Mouse (Mus musculus) kidney, embryonic 16.5 days (tissue): ENCODE results near the gene Ppt1. TPM values are rescaled to one million over a fixed set of nuclear protein-coding genes. Genes with fewer than 3 reads are reported as not detected.

ENCODE experiments used
- ATAC-seq: fragments of 200-750 bp; cut with Nextera tagmentation; 2 replicates; pipeline ENCODE4 v1.8.0; 2017; ENCODE audit warnings: moderate TSS enrichment; ENCODE audit not compliant: low FRiP score, low TSS enrichment
- H3K27ac ChIP-seq: fragments of 300-500 bp; sonication (generic); 2 replicates; pipeline ENCODE4 v1.5.1; 2014; ENCODE audit warnings: low read length
- H3K27me3 ChIP-seq: fragments of 300-500 bp; sonication (generic); 2 replicates; pipeline ENCODE4 v1.6.1; 2014; ENCODE audit warnings: low read length, control low read depth, mixed read lengths; ENCODE audit not compliant: insufficient read depth
- H3K36me3 ChIP-seq: fragments of 300-500 bp; sonication (generic); 2 replicates; pipeline ENCODE4 v1.6.1; 2014; ENCODE audit warnings: low read length, control low read depth, mixed read lengths; ENCODE audit not compliant: insufficient read depth
- H3K4me1 ChIP-seq: fragments of 300-500 bp; sonication (generic); 2 replicates; pipeline ENCODE4 v1.6.1; 2014; ENCODE audit warnings: low read length, control low read depth, mixed read lengths; ENCODE audit not compliant: insufficient read depth
- H3K4me2 ChIP-seq: fragments of 300-500 bp; sonication (generic); replicated peaks from 2 replicates; pipeline ENCODE4 v1.6.1; 2014; ENCODE audit warnings: low read depth, low read length
- H3K4me3 ChIP-seq: fragments of 300-500 bp; sonication (generic); 2 replicates; pipeline ENCODE4 v1.5.1; 2014; ENCODE audit warnings: mild to moderate bottlenecking, low read length
- H3K9ac ChIP-seq: fragments of 300-500 bp; sonication (generic); replicated peaks from 2 replicates; pipeline ENCODE4 v1.6.1; 2014; ENCODE audit warnings: low read length
- H3K9me3 ChIP-seq: fragments of 300-500 bp; sonication (generic); 2 replicates; pipeline ENCODE4 v1.6.1; 2016; ENCODE audit warnings: low read length, control low read depth
- WGBS: fragments of 180-500 bp; shearing (Covaris S2); extraction: QIAGEN DNeasy Blood & Tissue Kit; methylation state at CpG from one replicate; pipeline ENCODE4 v1.1.7; 2014; 5-methylcytosine and 5-hydroxymethylcytosine counted together
- polyA plus RNA-seq: library from polyadenylated mRNA; unstranded; fragments of >200 nt; fragmentation: Nextera tagmentation; extraction: Ambion mirVana; gene quantifications from 2 replicates; pipeline ENCODE4 v1.2.1, GENCODE M21; 2015

Gene Ppt1
- polyA plus RNA-seq, 1 experiment from 2014 or later, result 92.0 TPM

- Histone ChIP-seq H3K4me2 (no peak overlapping the region), H3K4me1 (no peaks in the 10 kb centered on the region), H3K27me3 (no peaks in the 10 kb centered on the region), H3K9me3 (no peaks in the 10 kb centered on the region), H3K36me3 (peaks cover 83% of the 10 kb centered on the region), H3K27ac (no peak overlapping the region), H3K9ac (no peak overlapping the region), H3K4me3 (no peak overlapping the region)
- WGBS, result 92% methylated on average over 4 of the region's 4 CpGs
- ATAC-seq, result no peak
Measured at GRCm38 (mm10) chr4:122861836-122862235, 25.8 kb downstream of the Ppt1 start.

- 89% methylated on average over 1 of the region's 1 CpGs for WGBS
- Histone ChIP-seq H3K4me3 (no peak overlapping the region), H3K9me3 (no peaks in the 10 kb centered on the region), H3K4me1 (no peaks in the 10 kb centered on the region), H3K9ac (no peak overlapping the region), H3K27ac (no peak overlapping the region), H3K36me3 (peaks cover 68% of the 10 kb centered on the region), H3K27me3 (no peaks in the 10 kb centered on the region), H3K4me2 (no peak overlapping the region)
- no peak for ATAC-seq
Measured at GRCm38 (mm10) chr4:122868041-122868440, 32.0 kb downstream of the Ppt1 start.

- no peaks in the 10 kb centered on the region for H3K27me3 ChIP-seq
- H3K4me3 ChIP-seq, result no peak overlapping the region
- no peak overlapping the region for H3K9ac ChIP-seq
- ATAC-seq, result no peak
- H3K4me2 ChIP-seq, result no peak overlapping the region
- no peak overlapping the region for H3K27ac ChIP-seq
- no peaks in the 10 kb centered on the region for H3K4me1 ChIP-seq
- H3K9me3 ChIP-seq, result no peaks in the 10 kb centered on the region
- H3K36me3 ChIP-seq, result peaks cover 50% of the 10 kb centered on the region
Measured at GRCm38 (mm10) chr4:122870027-122870426, 34.0 kb downstream of the Ppt1 start.

- Histone ChIP-seq H3K27me3 (no peaks in the 10 kb centered on the region), H3K9me3 (no peaks in the 10 kb centered on the region), H3K27ac (no peak overlapping the region), H3K4me1 (no peaks in the 10 kb centered on the region), H3K4me2 (no peak overlapping the region), H3K36me3 (peaks cover 43% of the 10 kb centered on the region), H3K4me3 (no peak overlapping the region), H3K9ac (no peak overlapping the region)
- no peak for ATAC-seq
- 86% methylated on average over 5 of the region's 5 CpGs for WGBS
Measured at GRCm38 (mm10) chr4:122870741-122871140, 34.7 kb downstream of the Ppt1 start.

GRCm38 (mm10) chr4:122871269-122871668 is 35.2 kb downstream of the Ppt1 start:
- no peak overlapping the region for H3K9ac ChIP-seq
- 93% methylated on average over 11 of the region's 11 CpGs for WGBS
- no peak overlapping the region for H3K4me2 ChIP-seq
- H3K4me1 ChIP-seq, result no peaks in the 10 kb centered on the region
- no peaks in the 10 kb centered on the region for H3K27me3 ChIP-seq
- H3K4me3 ChIP-seq, result no peak overlapping the region
- ATAC-seq, result no peak
- no peak overlapping the region for H3K27ac ChIP-seq
- H3K9me3 ChIP-seq, result no peaks in the 10 kb centered on the region
- peaks cover 38% of the 10 kb centered on the region for H3K36me3 ChIP-seq

- H3K36me3 ChIP-seq, result peaks cover 33% of the 10 kb centered on the region
- H3K4me2 ChIP-seq, result no peak overlapping the region
- no peaks in the 10 kb centered on the region for H3K4me1 ChIP-seq
- 79% methylated on average over 2 of the region's 2 CpGs for WGBS
- ATAC-seq, result no peak
- no peak overlapping the region for H3K27ac ChIP-seq
- H3K9ac ChIP-seq, result no peak overlapping the region
- no peaks in the 10 kb centered on the region for H3K27me3 ChIP-seq
- no peak overlapping the region for H3K4me3 ChIP-seq
- H3K9me3 ChIP-seq, result no peaks in the 10 kb centered on the region
Measured at GRCm38 (mm10) chr4:122871989-122872388, 35.9 kb downstream of the Ppt1 start.

GRCm38 (mm10) chr4:122873003-122873402 is 37.0 kb downstream of the Ppt1 start:
- Histone ChIP-seq H3K27me3 (no peaks in the 10 kb centered on the region), H3K4me1 (no peaks in the 10 kb centered on the region), H3K4me3 (no peak overlapping the region), H3K9ac (no peak overlapping the region), H3K9me3 (no peaks in the 10 kb centered on the region), H3K4me2 (no peak overlapping the region), H3K27ac (no peak overlapping the region), H3K36me3 (peaks cover 28% of the 10 kb centered on the region)
- WGBS, result 77% methylated on average over 5 of the region's 5 CpGs
- no peak for ATAC-seq

GRCm38 (mm10) chr4:122873512-122873911 is 37.5 kb downstream of the Ppt1 start:
- no peaks in the 10 kb centered on the region for H3K4me1 ChIP-seq
- H3K9me3 ChIP-seq, result no peaks in the 10 kb centered on the region
- H3K9ac ChIP-seq, result no peak overlapping the region
- no peak overlapping the region for H3K4me3 ChIP-seq
- no peak overlapping the region for H3K27ac ChIP-seq
- ATAC-seq, result no peak
- H3K4me2 ChIP-seq, result no peak overlapping the region
- WGBS, result 90% methylated on average over 4 of the region's 4 CpGs
- H3K27me3 ChIP-seq, result no peaks in the 10 kb centered on the region
- H3K36me3 ChIP-seq, result peaks cover 26% of the 10 kb centered on the region

- Histone ChIP-seq H3K4me1 (peaks cover 8% of the 10 kb centered on the region), H3K27ac (no peak overlapping the region)
- WGBS, result 90% methylated on average over 2 of the region's 2 CpGs
Measured at GRCm38 (mm10) chr4:122878333-122879070, 42.5 kb downstream of the Ppt1 start.

GRCm38 (mm10) chr4:122882544-122882943 is 46.5 kb downstream of the Ppt1 start:
- Histone ChIP-seq H3K9me3 (no peaks in the 10 kb centered on the region), H3K4me3 (no peak overlapping the region), H3K9ac (no peak overlapping the region), H3K27me3 (no peaks in the 10 kb centered on the region), H3K36me3 (no peaks in the 10 kb centered on the region), H3K4me2 (no peak overlapping the region), H3K4me1 (peaks cover 29% of the 10 kb centered on the region), H3K27ac (no peak overlapping the region)
- no peak for ATAC-seq
- 82% methylated on average over 3 of the region's 3 CpGs for WGBS

More at GRCm38 (mm10) chr4:122878333-122879070, 42.5 kb downstream of the Ppt1 start:
- no peaks in the 10 kb centered on the region for H3K27me3 ChIP-seq
- ATAC-seq, result no peak
- H3K4me2 ChIP-seq, result no peak overlapping the region
- H3K36me3 ChIP-seq, result no peaks in the 10 kb centered on the region
- H3K4me3 ChIP-seq, result no peak overlapping the region
- no peak overlapping the region for H3K9ac ChIP-seq
- H3K9me3 ChIP-seq, result no peaks in the 10 kb centered on the region
